Mouse (Mus musculus) lung, embryonic 15.5 days (tissue): ENCODE results near the gene Cstb. TPM values are rescaled to one million over a fixed set of nuclear protein-coding genes. Genes with fewer than 3 reads are reported as not detected.

Experiments
- ATAC-seq: fragments of 200-750 bp; cut with Nextera tagmentation; 2 replicates; pipeline ENCODE4 v1.8.0; 2017; ENCODE audit warnings: moderate number of reproducible peaks, borderline replicate concordance; ENCODE audit not compliant: low FRiP score, low TSS enrichment; ENCODE audit errors: extremely low read depth
- H3K27ac ChIP-seq: fragments of 300-500 bp; sonication (generic); 2 replicates; pipeline ENCODE4 v1.5.1; 2015; ENCODE audit warnings: moderate library complexity, mild to moderate bottlenecking, inconsistent platforms
- H3K27me3 ChIP-seq: fragments of 300-500 bp; sonication (generic); 2 replicates; pipeline ENCODE4 v1.6.1; 2015; ENCODE audit warnings: inconsistent platforms
- H3K36me3 ChIP-seq: fragments of 300-500 bp; sonication (generic); 2 replicates; pipeline ENCODE4 v1.6.1; 2015; ENCODE audit warnings: inconsistent platforms
- H3K4me1 ChIP-seq: fragments of 300-500 bp; sonication (generic); 2 replicates; pipeline ENCODE4 v1.6.1; 2015; ENCODE audit warnings: inconsistent platforms
- H3K4me2 ChIP-seq: fragments of 300-500 bp; sonication (generic); 2 replicates; pipeline ENCODE4 v1.6.1; 2015; ENCODE audit warnings: inconsistent platforms, mild to moderate bottlenecking, moderate library complexity
- H3K4me3 ChIP-seq: fragments of 300-500 bp; sonication (generic); 2 replicates; pipeline ENCODE4 v1.5.1; 2015; ENCODE audit warnings: mild to moderate bottlenecking, inconsistent platforms
- H3K9ac ChIP-seq: fragments of 300-500 bp; sonication (generic); 2 replicates; pipeline ENCODE4 v1.6.1; 2015; ENCODE audit warnings: inconsistent platforms
- H3K9me3 ChIP-seq: fragments of 300-500 bp; sonication (generic); 2 replicates; pipeline ENCODE4 v1.6.1; 2016; ENCODE audit warnings: inconsistent platforms
- WGBS: fragments of 180-500 bp; shearing (Covaris S2); methylation state at CpG from one replicate; pipeline ENCODE4 v1.1.7; 2015; 5-methylcytosine and 5-hydroxymethylcytosine counted together
- polyA plus RNA-seq: library from polyadenylated mRNA; unstranded; fragments of >200 nt; fragmentation: Nextera tagmentation; extraction: Ambion mirVana; gene quantifications from 2 replicates; pipeline ENCODE4 v1.2.1, GENCODE M21; 2015

Gene Cstb
- 219 and 222 TPM in 2 replicates for polyA plus RNA-seq

GRCm38 (mm10) chr10:78425181-78426041, at the start of gene Cstb:
Gene Cstb, plus strand, starts transcription at chr10:78425669.
- peak within 1 kb of the TSS; percentile 72 for H3K9ac ChIP-seq
- H3K4me1 ChIP-seq = peaks cover 6% of the 10 kb centered on the region
- H3K27me3 ChIP-seq = no peaks in the 10 kb centered on the region
- H3K4me3 ChIP-seq = peak within 1 kb of the TSS; percentile 67
- H3K36me3 ChIP-seq = peaks cover 19% of the 10 kb centered on the region
- WGBS = 1% methylated on average over 40 of the region's 40 CpGs
- H3K4me2 ChIP-seq = peak within 1 kb of the TSS; percentile 69
- peak; percentile 91 for ATAC-seq
- H3K9me3 ChIP-seq = no peaks in the 10 kb centered on the region
- peak within 1 kb of the TSS; percentile 68 for H3K27ac ChIP-seq

- H3K27ac ChIP-seq = no peak overlapping the region
- ATAC-seq = no peak
- H3K4me1 ChIP-seq = no peaks in the 10 kb centered on the region
- no peak overlapping the region for H3K9ac ChIP-seq
- H3K4me2 ChIP-seq = no peak overlapping the region
- H3K27me3 ChIP-seq = no peaks in the 10 kb centered on the region
- no peaks in the 10 kb centered on the region for H3K9me3 ChIP-seq
- no peak overlapping the region for H3K4me3 ChIP-seq
- 95% methylated on average over 7 of the region's 7 CpGs for WGBS
- H3K36me3 ChIP-seq = no peaks in the 10 kb centered on the region
These were observed 47.0 kb upstream of the Cstb start for GRCm38 (mm10) chr10:78378516-78378915.

GRCm38 (mm10) chr10:78383567-78383966, 41.9 kb upstream of the Cstb start:
- no peaks in the 10 kb centered on the region for H3K36me3 ChIP-seq
- no peak for ATAC-seq
- H3K27ac ChIP-seq = no peak overlapping the region
- H3K4me2 ChIP-seq = no peak overlapping the region
- no peaks in the 10 kb centered on the region for H3K9me3 ChIP-seq
- 73% methylated on average over 3 of the region's 3 CpGs for WGBS
- no peaks in the 10 kb centered on the region for H3K4me1 ChIP-seq
- H3K27me3 ChIP-seq = no peaks in the 10 kb centered on the region
- no peak overlapping the region for H3K9ac ChIP-seq
- no peak overlapping the region for H3K4me3 ChIP-seq

GRCm38 (mm10) chr10:78385520-78385919, 39.9 kb upstream of the Cstb start:
- H3K27ac ChIP-seq = no peak overlapping the region
- WGBS = 61% methylated on average over 5 of the region's 5 CpGs
- H3K9me3 ChIP-seq = no peaks in the 10 kb centered on the region
- no peak for ATAC-seq
- H3K4me2 ChIP-seq = no peak overlapping the region
- peaks cover 10% of the 10 kb centered on the region for H3K27me3 ChIP-seq
- H3K4me1 ChIP-seq = no peaks in the 10 kb centered on the region
- H3K4me3 ChIP-seq = no peak overlapping the region
- no peak overlapping the region for H3K9ac ChIP-seq
- H3K36me3 ChIP-seq = no peaks in the 10 kb centered on the region

GRCm38 (mm10) chr10:78388216-78388980, 37.1 kb upstream of the Cstb start:
- no peaks in the 10 kb centered on the region for H3K4me1 ChIP-seq
- peaks cover 31% of the 10 kb centered on the region for H3K27me3 ChIP-seq
- ATAC-seq = no peak
- H3K9ac ChIP-seq = no peak overlapping the region
- H3K4me3 ChIP-seq = no peak overlapping the region
- no peak overlapping the region for H3K4me2 ChIP-seq
- no peak overlapping the region for H3K27ac ChIP-seq
- H3K9me3 ChIP-seq = no peaks in the 10 kb centered on the region
- no peaks in the 10 kb centered on the region for H3K36me3 ChIP-seq
- 65% methylated on average over 20 of the region's 20 CpGs for WGBS

GRCm38 (mm10) chr10:78390982-78391470, 34.4 kb upstream of the Cstb start:
- no peak overlapping the region for H3K27ac ChIP-seq
- H3K4me1 ChIP-seq = peaks cover 3% of the 10 kb centered on the region; the same call in 1 of the 2 replicates
- 28% methylated on average over 4 of the region's 4 CpGs for WGBS
- H3K4me3 ChIP-seq = no peak overlapping the region
- H3K9me3 ChIP-seq = no peaks in the 10 kb centered on the region
- no peak overlapping the region for H3K9ac ChIP-seq
- peaks cover 31% of the 10 kb centered on the region for H3K27me3 ChIP-seq
- no peaks in the 10 kb centered on the region for H3K36me3 ChIP-seq
- no peak overlapping the region for H3K4me2 ChIP-seq
- ATAC-seq = no peak

GRCm38 (mm10) chr10:78392072-78392471, 33.4 kb upstream of the Cstb start:
- 2% methylated on average over 18 of the region's 18 CpGs for WGBS
- H3K4me2 ChIP-seq = no peak overlapping the region; the same call in 1 of the 2 replicates
- ATAC-seq = no peak

GRCm38 (mm10) chr10:78395377-78395776, 30.1 kb upstream of the Cstb start:
- 78% methylated on average over 3 of the region's 3 CpGs for WGBS

More at GRCm38 (mm10) chr10:78392072-78392471, 33.4 kb upstream of the Cstb start:
- Histone ChIP-seq H3K9ac (no peak overlapping the region), H3K36me3 (no peaks in the 10 kb centered on the region), H3K27ac (no peak overlapping the region), H3K4me3 (no peak overlapping the region), H3K9me3 (no peaks in the 10 kb centered on the region), H3K27me3 (peaks cover 31% of the 10 kb centered on the region), H3K4me1 (peaks cover 8% of the 10 kb centered on the region; the same call in 1 of the 2 replicates)

GRCm38 (mm10) chr10:78395819-78396624, 29.4 kb upstream of the Cstb start:
- Histone ChIP-seq H3K4me3 (no peak overlapping the region), H3K27me3 (peaks cover 16% of the 10 kb centered on the region; the same call in 1 of the 2 replicates), H3K9ac (no peak overlapping the region), H3K4me1 (peaks cover 8% of the 10 kb centered on the region; the same call in 1 of the 2 replicates), H3K36me3 (peaks cover 7% of the 10 kb centered on the region), H3K9me3 (no peaks in the 10 kb centered on the region), H3K27ac (no peak overlapping the region), H3K4me2 (no peak overlapping the region)
- WGBS = 9% methylated on average over 17 of the region's 17 CpGs
- peak; percentile 61; the same call in 1 of the 2 replicates for ATAC-seq

More at GRCm38 (mm10) chr10:78395377-78395776, 30.1 kb upstream of the Cstb start:
- H3K27ac ChIP-seq = no peak overlapping the region
- H3K4me1 ChIP-seq = peaks cover 8% of the 10 kb centered on the region; the same call in 1 of the 2 replicates
- ATAC-seq = no peak
- no peaks in the 10 kb centered on the region for H3K9me3 ChIP-seq
- no peak overlapping the region for H3K4me3 ChIP-seq
- H3K4me2 ChIP-seq = no peak overlapping the region
- H3K27me3 ChIP-seq = peaks cover 22% of the 10 kb centered on the region
- peaks cover under 1% of the 10 kb centered on the region for H3K36me3 ChIP-seq
- no peak overlapping the region for H3K9ac ChIP-seq

GRCm38 (mm10) chr10:78396625-78396885, 28.9 kb upstream of the Cstb start:
- peaks cover 10% of the 10 kb centered on the region; the same call in 1 of the 2 replicates for H3K27me3 ChIP-seq
- H3K36me3 ChIP-seq = peaks cover 12% of the 10 kb centered on the region
- peaks cover 8% of the 10 kb centered on the region; the same call in 1 of the 2 replicates for H3K4me1 ChIP-seq
- no peak overlapping the region for H3K4me3 ChIP-seq
- no peak overlapping the region for H3K9ac ChIP-seq
- ATAC-seq = no peak
- no peak overlapping the region for H3K27ac ChIP-seq
- no peak overlapping the region for H3K4me2 ChIP-seq
- no peaks in the 10 kb centered on the region for H3K9me3 ChIP-seq
- WGBS = 48% methylated on average over 4 of the region's 4 CpGs

- H3K4me1 ChIP-seq = peaks cover 8% of the 10 kb centered on the region; the same call in 1 of the 2 replicates
- no peak overlapping the region for H3K9ac ChIP-seq
- no peak overlapping the region for H3K4me2 ChIP-seq
- no peak for ATAC-seq
- peaks cover 38% of the 10 kb centered on the region for H3K36me3 ChIP-seq
- 42% methylated on average over 17 of the region's 17 CpGs for WGBS
- H3K9me3 ChIP-seq = no peaks in the 10 kb centered on the region
- H3K27me3 ChIP-seq = no peaks in the 10 kb centered on the region
- no peak overlapping the region for H3K4me3 ChIP-seq
- no peak overlapping the region for H3K27ac ChIP-seq
These were observed 26.3 kb upstream of the Cstb start for GRCm38 (mm10) chr10:78399090-78399657.
